Mouse (Mus musculus): ENCODE data around the gene Uck2. TPM values are rescaled to one million over a fixed set of nuclear protein-coding genes. Genes with fewer than 3 reads are reported as not detected.

Gene Uck2
- total RNA-seq, 2 experiments from 2014 or later: 55.1 to 56.9 TPM

GRCm38 (mm10) chr1:167284837-167285319 is 242 bp downstream of the Uck2 start:
- intact Hi-C loops (cut with DNase I): loop anchor here (2.0 kb wide), 1 partner anchor 24 kb away; the partner anchor contains the start of gene Tmco1
- DNase-seq: peak; percentile 90 to 91

- DNase-seq: peak; percentile 79
- intact Hi-C loops (cut with DNase I): loop anchor here (2.0 kb wide), 1 partner anchor 24 kb away; the partner anchor contains the start of gene Tmco1
Measured at GRCm38 (mm10) chr1:167284258-167284836, 773 bp downstream of the Uck2 start.

- DNase-seq: peak in 1 of 2 experiments; percentile 63
- intact Hi-C loops (cut with DNase I): loop anchor here (1.0 to 2.0 kb wide), 2 partner anchors 12 to 25 kb away; partner anchors contain the start of gene Tmco1
Measured at GRCm38 (mm10) chr1:167283441-167284257, 1.5 kb downstream of the Uck2 start.

DNA sequence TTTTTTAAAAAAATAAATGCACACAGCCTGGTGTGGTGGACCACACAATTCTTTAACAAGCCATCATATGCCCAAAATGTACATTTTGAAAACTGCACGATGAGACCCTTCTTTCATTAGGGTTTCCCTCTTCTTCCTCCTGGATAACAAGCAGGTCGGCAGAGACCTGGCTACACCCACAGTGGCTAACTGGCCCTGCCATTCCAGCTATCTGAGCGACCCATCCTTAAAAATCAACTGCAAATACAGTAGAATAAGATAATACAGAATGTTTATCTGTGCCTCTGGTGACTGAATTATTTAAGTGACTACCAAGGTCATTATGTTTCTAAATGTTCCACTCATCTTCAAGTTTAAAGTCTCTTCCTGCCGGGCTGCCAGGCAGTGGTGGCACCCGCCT is 2.4 kb downstream of the Uck2 start:
- DNase-seq: no peak
- intact Hi-C loops (cut with DNase I): loop anchor here (1.0 kb wide), 1 partner anchor 11 kb away; no protein-coding TSS in a partner anchor

GRCm38 (mm10) chr1:167282112-167282511 is 3.0 kb downstream of the Uck2 start:
- no peak for DNase-seq
- intact Hi-C loops (cut with DNase I): no loop called here

- intact Hi-C loops (cut with DNase I): no loop called here
- no peak for DNase-seq
Measured at GRCm38 (mm10) chr1:167280061-167280460, 5.1 kb downstream of the Uck2 start.

GRCm38 (mm10) chr1:167279160-167279715 is 5.9 kb downstream of the Uck2 start:
- intact Hi-C loops (cut with DNase I): no loop called here
- no peak for DNase-seq

GRCm38 (mm10) chr1:167278395-167278794 is 6.7 kb downstream of the Uck2 start:
- DNase-seq: no peak
- intact Hi-C loops (cut with DNase I): no loop called here

GRCm38 (mm10) chr1:167274646-167275390 is 10.3 kb downstream of the Uck2 start:
- intact Hi-C loops (cut with DNase I): loop anchor here (5.0 kb wide), 2 partner anchors 43 to 117 kb away; partner anchors contain the start of gene Mgst3
- DNase-seq: no peak

DNA sequence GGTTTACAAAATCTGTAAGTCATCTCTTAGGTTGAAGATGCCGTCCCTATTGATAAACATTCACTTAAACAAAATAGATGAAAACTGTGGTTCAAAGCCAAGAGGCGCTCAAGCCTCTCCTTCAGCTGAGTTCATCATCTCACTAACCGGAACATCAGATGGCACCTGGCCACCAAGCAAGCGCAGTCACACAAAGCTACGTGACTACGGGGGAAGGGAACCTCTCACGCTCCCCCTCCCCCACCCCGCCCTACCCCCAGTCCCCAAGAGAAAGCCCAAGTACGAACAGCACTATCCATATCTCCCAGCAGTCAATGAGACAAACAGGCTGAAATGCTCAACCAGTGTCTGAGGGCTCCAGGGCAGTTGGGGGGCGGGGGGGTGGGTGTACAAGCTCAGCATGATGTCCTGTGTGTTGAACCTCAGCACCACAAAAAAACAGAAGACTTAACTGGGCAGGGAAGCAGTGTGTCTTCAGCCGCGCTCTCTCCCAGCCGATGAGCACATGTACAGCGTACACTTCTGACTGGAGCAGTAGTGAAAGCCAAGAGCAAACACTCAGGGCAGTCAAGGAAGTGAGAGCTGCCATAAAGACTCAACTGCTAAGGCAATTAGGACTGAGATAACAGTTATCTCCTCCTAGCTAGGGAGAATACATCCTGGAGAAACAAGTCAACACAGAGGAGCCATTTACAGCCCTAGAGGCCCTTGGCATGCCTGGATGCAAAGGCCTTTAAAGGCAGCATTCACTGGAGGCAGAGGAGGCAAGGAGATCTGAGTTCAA is 11.5 kb downstream of the Uck2 start:
- intact Hi-C loops (cut with DNase I): loop anchor here (5.0 kb wide), 2 partner anchors 41 to 119 kb away; partner anchors contain the start of gene Mgst3
- DNase-seq: no peak

DNA sequence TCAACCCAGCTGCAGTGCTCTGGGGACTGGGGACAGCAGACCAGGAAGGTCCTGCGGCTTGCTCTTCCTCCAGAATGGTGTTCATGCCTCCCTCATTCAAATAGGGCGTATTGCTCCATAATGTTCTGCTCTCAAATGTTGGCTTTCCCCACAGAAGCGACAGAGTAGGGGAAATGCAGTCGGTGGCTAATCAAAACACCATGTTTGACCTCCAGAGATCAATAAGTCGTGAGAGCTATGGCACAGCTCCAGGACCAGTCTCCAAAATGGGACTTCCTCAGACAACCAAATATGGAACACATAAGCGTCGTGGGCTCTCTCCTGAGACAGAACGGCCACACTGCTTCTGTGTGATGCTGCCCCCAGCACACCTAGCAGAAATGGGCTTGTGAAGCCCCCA is 13.3 kb downstream of the Uck2 start:
- DNase-seq: no peak
- intact Hi-C loops (cut with DNase I): loop anchor here (1.0 to 5.0 kb wide), 3 partner anchors 11 to 120 kb away; partner anchors contain the start of gene Mgst3

DNA sequence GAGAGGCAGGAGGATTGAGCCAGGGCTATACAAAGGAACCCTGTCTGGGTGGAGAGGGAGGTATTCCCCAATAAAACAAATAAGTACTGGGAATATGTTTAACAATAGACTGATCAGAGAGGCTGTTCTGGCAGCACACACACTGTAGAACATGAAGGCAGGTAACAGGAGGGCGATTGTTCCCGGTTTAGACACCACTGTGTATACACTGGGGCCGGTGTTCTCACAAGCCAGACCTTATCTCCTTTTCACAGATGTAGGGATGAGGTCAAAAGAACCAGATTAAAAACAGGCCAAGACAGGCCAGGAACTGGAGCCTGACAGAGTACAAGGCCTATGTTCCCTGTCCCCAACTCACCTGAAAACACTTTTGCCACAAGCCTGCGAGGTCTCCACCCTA is 13.8 kb downstream of the Uck2 start:
- intact Hi-C loops (cut with DNase I): loop anchor here (1.0 to 5.0 kb wide), 3 partner anchors 12 to 121 kb away; partner anchors contain the start of gene Mgst3
- DNase-seq: no peak

DNA sequence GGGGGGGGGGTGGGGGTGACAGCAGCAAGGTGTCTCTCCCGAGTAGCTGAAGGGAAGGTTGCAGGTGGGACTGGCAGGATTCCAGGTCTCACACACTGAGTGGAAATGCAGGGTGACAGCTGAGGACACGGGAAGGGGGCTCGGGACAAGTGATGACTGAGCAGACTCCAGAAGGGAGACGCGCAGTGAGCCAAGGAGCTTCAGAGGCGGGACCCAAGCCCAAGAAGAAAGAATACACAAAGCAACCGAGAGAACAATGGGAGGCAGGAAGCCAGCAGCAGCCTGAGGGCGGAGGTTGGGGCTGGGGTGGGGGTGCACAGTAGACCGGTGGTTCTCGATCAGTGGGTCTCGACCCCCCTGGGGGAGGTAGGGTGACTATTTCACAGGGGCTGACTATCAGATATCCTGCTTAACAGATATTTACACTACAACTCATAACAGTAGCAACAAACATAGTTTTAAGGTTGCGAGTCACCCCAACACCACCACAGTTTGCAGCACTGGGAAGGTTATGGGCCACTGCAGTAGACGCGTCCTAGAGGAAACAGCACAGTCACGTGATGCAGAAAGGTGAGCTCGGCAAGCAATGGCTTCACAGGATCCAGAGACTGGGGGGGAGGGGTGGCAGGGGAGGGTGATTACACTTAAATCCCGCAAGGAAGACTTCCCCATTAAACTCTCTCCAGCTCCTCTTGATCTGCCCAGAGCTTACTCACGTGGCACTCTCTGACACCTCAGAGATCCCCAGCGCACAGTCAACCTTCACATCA is 14.6 kb downstream of the Uck2 start:
- peak; percentile 66 to 72 for DNase-seq
- intact Hi-C loops (cut with DNase I): loop anchor here (1.0 to 5.0 kb wide), 3 partner anchors 13 to 122 kb away; partner anchors contain the start of gene Mgst3

GRCm38 (mm10) chr1:167269856-167270270 is 15.3 kb downstream of the Uck2 start:
- intact Hi-C loops (cut with DNase I): loop anchor here (5.0 kb wide), 2 partner anchors 38 to 122 kb away; partner anchors contain the start of gene Mgst3
- peak; percentile 93 to 95 for DNase-seq

DNA sequence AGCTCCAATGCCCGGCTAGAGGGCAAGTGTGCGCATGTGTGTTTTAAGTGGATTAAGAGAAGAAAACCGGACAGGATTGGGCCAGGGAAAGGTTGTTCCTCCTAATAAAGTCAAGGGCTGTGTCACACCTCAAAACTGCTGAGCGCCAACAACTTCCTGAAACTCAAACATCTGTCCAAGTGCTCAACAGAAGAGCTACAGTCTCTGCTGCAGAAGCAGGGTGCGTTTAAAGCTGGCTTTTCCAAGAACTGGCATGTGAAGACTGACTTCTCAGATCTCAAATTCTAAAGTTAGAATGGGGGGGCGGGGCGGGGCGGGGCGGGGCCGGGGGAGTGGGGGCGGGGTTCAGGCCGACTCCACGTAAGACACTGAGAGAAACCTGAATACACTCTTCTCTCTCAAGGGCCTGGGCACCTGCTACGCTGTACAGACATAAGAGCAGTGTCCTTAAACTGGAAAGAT is 15.7 kb downstream of the Uck2 start:
- intact Hi-C loops (cut with DNase I): no loop called here
- DNase-seq: peak in 1 of 2 experiments; percentile 47

DNA sequence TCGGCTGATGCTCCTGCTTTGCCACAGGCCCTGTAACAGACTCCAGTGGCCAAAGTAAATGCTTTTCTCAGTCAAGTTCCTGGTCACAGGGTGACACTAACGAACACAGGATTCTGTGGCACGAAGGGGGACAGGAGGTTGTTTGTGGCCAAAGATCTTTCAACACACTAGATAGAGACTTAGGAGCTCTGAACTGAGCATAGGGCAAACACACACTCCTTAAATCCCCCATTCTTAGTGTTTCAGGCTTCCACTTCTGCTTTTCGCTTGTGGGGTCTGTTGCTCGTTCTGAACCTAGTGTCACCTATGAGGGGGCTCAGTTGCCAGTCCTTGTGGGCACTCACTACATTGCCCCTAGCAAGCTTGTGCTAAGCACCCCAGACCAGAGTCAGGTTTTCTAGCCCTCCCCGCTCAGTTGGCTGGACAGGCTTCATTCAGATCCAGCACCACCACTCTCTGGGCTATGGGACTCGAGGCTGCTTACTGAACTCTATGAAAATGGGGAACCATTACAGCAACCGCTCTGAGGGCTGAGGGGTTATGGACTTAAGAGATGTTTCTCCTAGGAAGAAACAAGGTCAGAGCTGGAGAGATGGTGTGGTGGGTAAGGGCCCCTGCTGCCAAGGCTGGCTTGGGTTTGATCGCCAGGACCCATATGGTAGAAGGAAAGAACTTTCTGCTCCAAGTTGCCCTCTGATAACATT is 16.6 kb downstream of the Uck2 start:
- intact Hi-C loops (cut with DNase I): no loop called here
- no peak for DNase-seq

GRCm38 (mm10) chr1:167266720-167267119 is 18.4 kb downstream of the Uck2 start:
- intact Hi-C loops (cut with DNase I): no loop called here

GRCm38 (mm10) chr1:167265366-167265765 is 19.8 kb downstream of the Uck2 start:
- intact Hi-C loops (cut with DNase I): no loop called here
- DNase-seq: no peak

More at GRCm38 (mm10) chr1:167266720-167267119, 18.4 kb downstream of the Uck2 start:
- DNase-seq: no peak
